Mouse (Mus musculus) forelimb bud, embryonic 11.5 days (tissue): ENCODE results near the gene Rab11a.
A peak's percentile ranks its signal among the peaks of the same experiment; 100 is the strongest.
"Not testable (repeated sequence)": the region's sequence is repeated elsewhere in the genome, so short reads cannot be mapped to it uniquely, and the experiment has no call there.

Experiments
- DNase-seq: peaks from one replicate; pipeline ENCODE4 v3.0.0-alpha.2; 2012; ENCODE audit warnings: low read depth, low spot score

Gene Rab11a

DNA sequence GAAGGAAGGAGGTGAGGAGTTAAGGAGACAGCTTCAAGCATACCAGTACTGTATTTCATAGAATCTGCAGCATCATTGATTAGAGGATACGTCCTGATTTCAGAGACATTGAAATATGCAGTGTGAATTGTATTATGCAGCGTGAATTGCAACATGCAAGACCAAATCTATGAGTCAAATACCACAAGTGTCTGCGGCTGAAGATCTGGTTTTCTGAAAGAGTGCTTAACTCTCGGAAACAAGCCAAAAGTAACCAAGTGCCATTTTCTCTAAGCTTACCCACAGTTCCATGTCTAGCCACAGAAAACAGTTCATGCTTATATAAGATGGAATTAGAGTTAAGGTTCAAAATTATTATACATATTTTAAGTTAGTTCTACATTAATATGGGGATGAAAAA lies 10.2 kb upstream of the Rab11a start:
- no peak for DNase-seq

DNA sequence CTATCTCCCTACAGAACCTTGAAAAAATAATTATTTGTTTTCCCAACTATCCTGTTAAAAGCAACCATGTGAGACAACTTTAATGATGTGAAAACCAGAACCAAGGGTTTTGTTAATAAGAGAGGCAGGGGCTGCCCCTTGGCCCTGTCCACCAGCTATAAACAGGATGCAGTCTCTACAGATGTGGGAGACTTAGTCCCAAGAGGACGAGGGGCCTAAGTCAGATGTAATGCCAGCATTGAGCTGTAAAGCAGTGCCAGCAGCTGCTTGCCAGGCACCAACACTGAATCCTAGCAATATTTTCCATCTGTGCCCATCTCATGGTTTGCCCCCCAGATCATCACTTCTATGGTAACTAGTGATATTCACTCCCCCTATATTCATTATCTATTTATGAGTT lies 4.9 kb upstream of the Rab11a start:
- no peak for DNase-seq

DNA sequence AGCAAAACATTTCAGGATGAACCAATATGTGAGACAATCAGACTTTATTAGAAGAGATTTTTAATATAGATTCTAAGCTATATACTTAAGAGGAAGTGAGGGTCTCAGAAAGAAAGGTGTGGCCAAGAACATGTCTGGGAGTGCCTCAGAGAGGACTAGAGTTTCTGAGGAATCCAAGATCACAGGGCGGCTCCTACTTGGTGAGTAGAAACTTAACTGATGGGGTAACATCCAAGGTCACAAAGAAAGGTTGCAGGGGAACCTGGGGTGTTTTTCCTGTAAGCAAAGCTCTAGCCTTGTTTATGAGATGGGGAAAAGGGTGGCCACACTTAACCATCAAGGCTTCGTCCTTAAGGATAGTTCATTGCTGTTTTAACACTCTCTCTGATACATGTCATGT lies 1.4 kb upstream of the Rab11a start:
- DNase-seq, result no peak

DNA sequence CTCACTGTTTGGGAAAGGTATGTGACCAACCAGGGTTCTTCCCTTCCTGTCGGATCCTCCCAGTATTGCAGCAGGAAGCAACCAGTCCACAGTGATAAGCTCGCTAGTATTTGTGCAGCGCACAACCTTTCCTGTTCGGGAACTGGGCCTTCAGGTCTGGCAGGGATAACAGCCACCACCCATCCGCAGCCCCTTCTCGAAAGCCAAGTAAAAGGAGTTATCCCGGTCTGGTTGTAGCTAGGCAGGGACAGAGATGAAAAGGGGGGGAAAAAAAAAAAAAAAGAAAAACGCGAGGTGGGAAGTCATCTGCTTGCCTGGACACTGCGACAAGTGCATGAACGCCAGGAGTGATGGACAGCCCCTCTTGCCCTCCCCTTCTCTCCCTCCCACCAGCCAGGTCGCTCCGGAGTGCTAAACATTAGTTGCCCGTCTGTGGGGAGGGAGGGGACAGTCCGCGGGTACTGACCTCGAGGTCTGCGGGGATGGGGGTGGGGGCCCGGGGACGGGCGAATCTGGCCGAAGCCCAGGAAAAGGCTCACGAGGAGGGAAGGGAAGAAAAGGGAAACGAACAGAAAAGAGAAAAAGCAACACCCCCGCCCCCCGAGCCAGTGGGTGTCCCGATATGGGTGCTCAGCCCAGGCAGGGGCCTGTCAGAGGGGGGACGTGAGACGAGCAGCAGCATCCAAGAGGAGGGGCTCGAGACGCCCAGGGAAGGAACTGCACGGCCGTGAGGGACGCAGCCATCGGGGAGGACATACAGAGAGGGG lies 736 bp downstream of the Rab11a start:
- DNase-seq, result peak; percentile 54

DNA sequence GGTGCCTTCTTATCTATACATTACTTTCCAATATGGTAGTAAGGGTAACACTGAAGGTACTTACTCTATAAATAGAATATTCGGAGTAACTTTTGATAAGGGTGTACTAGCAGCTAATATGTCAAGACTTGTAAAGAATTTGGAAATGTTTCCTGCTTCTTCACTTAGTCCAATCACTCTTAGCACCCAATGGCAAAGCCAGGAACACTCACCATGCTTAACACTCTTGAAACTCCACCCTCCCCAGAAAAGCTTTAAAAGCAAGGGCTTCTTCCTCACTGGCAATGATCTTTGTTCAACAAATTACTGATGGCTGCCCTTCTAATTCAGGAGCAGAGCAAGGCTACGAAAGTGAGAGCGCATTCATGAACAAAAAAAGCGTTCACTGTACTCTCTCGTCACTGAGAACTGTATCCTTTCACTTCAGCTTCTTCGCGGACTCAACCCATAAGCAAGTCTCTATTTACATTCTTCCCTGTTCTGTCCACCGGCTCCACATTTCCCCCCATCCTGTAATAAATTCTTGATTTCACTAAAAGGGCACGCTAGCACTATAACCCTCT lies 1.4 kb downstream of the Rab11a start:
- no peak for DNase-seq

DNA sequence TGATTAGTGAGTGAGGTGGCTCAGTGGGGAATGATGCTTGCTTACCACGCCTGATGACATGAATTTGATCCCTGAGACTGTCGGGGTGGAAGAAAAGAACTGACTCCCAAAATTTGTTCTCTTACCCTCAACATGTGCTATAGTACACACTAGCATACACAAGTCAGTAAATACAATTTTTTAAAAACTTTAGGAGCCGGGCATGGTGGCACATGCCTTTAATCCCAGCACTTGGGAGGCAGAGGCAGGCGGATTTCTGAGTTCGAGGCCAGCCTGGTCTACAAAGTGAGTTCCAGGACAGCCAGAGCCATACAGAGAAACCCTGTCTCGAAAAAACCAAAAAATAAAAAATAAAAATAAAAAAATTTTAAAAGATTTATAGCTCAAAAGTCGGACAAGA lies 2.6 kb downstream of the Rab11a start:
- not testable (repeated sequence) for DNase-seq

DNA sequence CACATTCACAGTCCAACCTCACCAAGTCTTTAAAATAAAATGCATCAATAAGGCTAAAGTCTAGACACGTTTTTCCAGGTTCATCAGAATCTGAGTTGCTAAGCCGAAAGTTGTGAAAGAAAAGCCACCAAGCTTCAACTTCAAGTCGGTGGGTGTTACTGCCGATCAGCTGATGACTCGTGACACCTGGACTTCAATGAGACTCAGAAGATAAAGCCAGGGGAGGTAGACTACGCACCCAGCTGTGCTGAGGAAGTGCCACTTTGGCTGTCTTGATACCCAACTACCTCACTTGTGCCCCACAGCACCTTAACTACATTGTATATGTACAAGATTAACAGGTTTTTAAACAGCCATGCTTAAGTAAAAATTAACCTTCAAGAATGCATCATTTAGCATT lies 3.4 kb downstream of the Rab11a start:
- DNase-seq, result no peak

DNA sequence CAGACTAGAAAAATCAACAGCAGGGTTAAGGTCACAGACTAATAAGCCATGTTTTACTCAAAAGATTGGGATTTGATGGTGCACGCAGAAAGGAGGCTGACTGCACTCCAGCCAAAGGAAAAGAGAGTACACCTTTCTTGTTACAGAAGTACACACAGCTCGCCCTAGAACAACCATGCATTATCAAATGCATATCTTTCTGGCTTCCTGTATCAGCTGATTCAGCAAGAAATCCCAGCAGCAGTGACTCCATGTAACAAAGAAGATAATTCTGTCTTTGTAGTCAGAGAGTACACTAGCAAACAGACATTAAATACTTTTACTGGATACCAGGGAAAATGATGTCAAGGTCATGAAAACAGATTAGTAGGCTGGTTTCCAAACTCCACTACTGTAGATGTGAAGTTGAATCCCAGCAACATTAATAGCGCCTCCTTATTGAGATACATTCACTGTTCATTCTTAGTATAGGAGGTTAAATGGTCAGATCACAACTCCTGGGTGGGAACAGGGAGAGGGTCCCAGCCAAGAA lies 6.5 kb downstream of the Rab11a start:
- no peak for DNase-seq

DNA sequence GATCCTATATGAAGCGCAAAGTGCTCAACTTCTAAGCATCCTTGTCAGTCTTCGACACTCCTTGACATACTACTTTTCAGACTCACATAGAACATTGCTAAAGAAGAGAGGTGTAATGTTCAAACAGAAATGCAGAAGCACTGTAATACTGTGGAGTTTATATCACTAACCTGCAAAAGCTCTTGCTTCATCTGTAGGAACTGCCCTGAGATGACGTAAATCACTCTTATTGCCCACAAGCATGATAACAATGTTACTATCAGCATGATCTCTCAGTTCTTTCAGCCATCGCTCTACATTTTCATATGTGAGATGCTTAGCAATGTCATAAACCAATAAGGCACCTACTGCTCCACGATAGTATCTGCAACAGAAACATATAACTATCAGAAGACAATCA lies 11.1 kb downstream of the Rab11a start:
- DNase-seq, result no peak

DNA sequence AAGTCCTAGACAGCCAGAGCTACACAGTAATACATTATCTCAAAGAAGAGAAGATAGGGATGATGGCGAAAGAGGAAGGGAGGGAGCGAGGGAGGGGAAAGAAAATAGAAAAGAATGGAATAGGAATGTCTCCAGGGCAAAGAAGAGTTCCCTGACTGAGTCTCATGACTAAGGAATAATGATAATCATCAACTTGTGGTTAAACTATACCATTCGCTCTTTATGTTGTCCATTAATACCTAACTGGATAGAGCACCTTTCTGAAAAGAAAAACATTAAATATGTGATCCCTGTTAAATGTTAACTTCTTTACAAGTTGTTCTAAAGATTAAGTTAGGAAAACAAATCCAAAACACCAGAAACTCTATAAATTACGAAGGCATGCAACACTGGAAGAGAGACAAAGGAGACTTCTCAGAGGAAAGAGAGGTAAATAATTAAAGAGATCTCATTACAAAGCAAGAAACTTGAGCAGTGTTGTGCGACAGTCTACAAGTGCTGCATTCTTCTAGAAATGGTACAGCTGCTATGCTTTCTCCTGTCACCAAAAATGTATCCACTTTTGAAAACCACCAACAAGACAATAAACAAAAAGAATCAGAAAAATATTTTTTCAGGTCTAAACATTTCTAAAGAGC lies 17.9 kb downstream of the Rab11a start:
- DNase-seq, result no peak

DNA sequence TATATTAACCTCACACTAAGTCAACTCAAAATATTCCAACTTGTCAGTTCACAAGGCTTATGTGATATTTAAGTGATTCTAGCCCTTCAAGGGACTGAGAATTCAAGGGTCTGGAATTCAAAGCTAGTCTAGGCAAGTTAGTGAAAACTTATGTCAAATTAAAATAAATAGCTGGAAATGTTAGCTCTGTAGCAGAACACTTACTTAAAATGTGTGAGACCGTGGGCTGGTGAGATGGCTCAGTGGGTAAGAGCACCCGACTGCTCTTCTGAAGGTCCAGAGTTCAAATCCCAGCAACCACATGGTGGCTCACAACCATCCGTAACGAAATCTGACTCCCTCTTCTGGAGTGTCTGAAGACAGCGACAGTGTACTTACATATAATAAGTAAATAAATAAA lies 27.3 kb downstream of the Rab11a start:
- not testable (repeated sequence) for DNase-seq

DNA sequence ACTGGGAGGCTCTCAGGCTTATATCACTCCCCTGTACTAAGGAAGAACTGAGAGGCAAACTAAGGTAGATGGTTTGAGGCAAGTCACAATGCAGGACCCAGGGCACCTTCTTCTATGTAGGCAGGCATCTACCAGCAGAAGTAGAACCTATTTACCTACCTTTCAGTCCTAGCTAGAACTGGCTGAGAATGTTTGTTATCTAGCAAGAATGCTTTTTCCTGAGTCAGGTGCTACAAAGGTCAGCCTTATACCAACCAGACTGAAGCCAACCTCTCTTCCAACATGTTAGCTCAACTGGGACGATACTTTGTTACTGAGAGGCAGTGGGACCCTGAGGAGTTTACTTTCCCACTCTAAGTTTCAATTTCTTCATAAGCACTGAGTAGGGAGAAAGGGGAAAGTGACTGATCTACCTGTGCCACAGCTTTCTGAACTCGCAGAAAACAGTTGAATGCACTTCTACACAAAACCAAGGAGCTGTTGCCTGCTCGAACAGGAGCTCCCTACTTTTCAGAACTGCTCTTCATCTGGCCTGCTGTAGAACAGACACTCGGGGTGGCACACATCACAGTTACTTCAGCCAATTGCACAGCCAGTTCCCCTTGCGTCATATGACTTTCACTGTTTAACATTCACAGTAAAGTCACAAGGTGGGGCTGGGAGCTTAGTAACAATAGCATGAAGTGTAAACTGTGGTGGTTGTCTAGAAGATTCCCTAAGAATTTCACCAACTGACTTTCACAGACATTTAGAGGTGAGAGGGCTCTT lies 33.3 kb downstream of the Rab11a start:
- no peak for DNase-seq

DNA sequence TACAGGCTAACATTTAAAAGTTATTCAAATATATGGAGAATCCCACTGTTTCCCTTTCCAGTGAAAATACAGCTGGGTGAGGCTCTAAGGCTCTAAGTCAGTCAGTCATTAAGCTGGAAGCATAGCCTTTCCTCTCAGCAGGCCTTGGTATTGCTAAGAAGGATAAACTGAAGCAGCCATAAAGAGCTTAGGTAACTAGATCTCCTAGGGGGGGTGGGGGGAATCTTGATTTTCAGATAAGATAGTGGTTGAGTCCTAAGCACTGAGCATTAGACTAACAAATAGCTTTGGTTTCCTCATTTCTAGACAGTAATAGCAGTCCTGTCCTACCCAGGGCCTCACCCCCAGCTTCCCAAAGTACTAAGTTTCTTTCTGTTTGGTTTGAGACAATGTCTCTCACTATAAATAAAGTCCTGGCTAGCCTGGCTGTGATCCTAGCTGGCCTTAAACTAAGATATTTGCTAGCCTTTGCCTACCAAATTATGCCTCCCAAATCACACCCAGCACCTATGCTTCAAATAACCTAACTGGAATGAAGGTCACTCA lies 34.1 kb downstream of the Rab11a start:
- DNase-seq, result no peak

DNA sequence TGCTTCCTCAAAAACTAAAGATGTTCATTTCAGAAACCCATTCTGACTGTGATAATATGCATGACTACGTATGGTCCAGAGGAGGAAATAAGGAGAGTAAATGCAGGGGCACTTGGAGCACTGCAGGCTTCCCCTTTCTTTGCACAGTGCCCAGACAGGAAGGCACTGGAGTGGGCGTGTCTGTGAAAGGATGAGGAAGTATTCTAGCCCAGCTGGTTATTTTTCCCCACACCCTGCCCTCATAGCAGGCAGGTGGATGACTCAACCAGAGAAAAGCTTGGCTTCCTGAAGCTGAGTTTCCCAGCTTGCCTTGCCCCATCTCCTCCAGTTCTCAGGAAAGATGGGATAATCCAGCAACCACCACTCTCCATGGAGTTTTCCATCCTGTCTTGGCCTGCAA lies 34.6 kb downstream of the Rab11a start:
- DNase-seq, result no peak

DNA sequence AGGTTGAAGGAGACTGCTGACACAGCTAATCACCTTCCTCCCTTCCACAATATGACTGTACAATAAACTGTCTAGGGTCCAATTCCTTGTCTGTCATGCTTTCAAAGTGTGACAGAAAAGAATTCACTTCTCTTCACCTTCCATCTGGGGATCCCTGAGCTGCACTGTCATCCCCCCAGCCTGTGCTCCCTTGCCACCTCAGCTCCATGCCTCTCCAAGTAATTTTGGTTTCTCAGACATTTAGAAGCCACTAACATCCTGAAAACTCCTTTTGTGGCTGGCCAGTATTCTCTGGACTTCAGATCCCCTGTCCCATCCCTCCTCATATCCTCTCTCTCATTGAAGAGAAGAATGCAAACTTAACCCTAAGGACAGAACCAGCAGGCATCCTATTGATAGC lies 35.2 kb downstream of the Rab11a start:
- no peak for DNase-seq

DNA sequence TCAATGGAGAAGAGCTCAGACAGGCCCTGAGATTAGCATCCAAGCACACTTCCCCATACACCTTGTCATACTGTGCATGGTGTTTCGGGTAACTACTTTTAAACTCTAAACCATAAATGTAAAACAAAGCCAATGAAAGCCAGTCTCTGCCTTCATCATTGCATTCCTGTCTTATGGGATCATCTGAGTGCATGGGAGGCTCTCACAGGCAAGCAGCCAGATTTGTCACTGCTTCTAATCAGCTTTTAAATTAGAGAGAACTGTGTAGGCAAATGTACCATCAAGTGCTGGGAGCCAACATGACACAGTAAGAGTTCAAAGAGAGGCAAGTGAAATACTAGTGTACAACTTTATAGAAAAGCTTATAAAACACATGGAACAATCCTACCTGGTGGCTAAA lies 35.9 kb downstream of the Rab11a start:
- DNase-seq, result no peak

DNA sequence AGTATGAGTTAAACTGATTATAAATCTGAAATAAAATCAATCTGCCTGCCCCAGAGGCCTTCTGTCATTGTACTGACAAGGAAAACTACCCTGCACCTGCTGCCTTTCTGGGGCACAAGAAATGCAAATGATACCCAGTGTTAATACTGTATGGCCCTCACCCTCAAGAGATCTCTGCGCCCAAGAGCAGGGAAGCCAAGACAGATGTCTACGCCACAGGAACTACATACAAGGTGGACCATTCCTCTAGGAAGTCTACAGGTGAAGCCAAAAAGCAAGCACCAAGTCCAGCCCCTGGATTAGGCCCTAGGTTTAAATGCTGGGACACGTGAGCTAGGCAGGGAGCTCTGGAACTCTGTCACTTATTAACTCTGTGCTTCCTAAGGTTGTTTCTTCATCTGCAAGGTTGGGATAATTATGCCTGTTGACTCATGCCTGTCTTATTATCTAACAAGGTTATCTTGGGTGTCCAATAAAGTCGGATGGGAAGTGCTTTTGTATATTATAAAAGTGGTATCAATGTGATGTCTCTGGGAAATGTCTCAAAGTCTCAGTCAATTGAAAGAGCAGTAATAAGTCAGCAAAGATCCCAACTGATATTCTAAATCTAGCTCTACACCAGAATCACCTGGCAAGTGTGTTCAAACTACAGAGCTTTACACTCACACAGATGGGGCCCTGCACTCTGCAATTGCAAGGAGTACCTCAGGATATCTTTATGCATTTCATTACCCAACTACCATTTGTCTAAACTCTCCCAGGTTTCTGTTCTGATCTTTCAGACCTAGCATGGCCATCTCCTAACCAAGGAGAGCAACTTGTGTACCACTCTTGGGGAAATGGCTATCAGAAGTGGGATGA lies 36.9 kb downstream of the Rab11a start:
- no peak for DNase-seq

DNA sequence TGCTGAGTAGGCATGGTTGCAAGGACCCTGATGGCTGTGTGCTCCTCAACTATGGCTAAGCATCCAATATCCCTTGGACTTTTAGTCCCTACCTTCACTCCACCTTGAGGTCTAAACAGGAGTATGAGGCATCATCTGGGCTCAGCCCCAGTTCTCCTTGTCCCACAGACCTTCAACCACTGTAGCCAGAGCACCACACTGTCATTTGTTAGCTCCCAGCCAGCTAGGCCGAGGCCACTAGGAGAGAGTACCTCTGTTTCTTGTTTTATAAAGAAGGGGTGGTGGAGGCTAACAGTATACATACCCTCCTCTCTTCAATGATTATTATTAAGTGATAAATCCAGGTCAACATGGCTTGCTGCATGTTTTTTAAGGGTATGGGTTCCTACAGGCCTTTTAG lies 39.0 kb downstream of the Rab11a start:
- DNase-seq, result no peak

DNA sequence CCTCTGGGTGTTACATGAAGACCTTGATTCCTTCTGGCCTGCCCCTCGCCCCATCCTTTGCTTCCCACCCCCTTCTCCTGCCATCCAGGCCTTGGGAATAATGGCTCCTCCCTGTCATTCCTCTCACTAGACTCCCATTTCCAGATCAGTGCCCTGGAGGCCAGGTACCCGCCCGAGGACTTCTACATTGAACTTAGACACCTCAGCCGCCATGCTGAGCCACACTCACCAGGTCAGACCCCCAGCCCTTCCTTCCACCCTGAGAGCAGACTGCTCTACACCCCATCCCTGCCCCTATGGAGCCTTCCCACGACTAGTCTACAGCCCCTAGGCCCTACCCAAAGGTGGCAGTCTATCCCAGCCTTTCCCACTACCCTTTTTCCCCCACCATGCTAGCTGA lies 39.9 kb downstream of the Rab11a start:
- DNase-seq, result no peak

DNA sequence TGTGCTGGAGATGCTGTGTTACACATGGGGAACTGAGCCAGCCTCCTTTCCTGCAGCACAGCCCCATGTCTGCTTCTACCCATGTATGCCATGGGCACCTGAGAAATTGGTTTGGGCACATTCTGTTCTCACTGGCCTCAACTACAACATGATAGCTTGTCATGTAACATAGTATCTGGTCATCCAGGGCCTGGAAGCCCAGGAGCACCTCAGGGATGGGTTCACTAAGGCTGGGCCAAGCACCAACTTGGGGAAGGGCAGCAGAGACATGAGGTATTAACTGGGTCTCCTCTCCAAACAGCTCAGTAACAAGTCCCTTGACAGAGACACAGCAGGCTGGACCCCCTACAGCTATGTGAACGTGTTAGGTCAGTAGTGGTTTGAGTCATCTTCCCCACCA lies 40.6 kb downstream of the Rab11a start:
- DNase-seq, result no peak

DNA sequence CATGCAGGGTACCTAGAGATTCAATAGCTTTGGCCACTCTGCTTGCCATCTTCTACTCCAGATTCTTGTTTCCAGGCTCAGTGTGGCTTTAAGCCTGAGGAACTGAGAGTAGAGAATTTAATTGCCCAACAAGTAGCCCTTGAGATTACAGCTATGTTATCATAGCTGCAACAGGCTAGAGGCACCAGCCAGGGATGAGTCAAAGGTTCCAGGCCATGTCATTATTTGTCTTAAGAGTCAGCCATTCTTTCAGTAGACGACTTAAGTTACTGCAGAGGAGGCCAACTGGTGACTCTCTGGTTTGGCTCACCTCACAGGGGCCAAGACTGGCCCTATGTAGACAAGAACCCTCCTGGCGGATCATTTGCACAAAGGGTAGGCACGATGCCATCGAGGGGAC lies 41.2 kb downstream of the Rab11a start:
- DNase-seq, result no peak
